Mouse (Mus musculus) left cerebral cortex, postnatal 10 days (tissue): ENCODE results near the gene Zfand2b. TPM values are rescaled to one million over a fixed set of nuclear protein-coding genes. Genes with fewer than 3 reads are reported as not detected.
A peak's percentile ranks its signal among the peaks of the same experiment; 100 is the strongest.

Experiments used
- DNase-seq, 2 experiments: peaks; one replicate each; pipeline ENCODE4 v3.0.0; 2021 to 2022; ENCODE audit warnings: low spot score in 2 of 2, mixed read lengths in 1 of 2; ENCODE audit errors: extremely low spot score in 1 of 2
- intact Hi-C: fragments of 180-260 bp; cut with DNase I; formaldehyde crosslinking; loops from one replicate; pipeline ENCODE4 v1.15.1; 2025
- microRNA-seq: library from miRNA; unstranded; fragments of <30 nt; microRNA quantifications from one replicate; pipeline ENCODE4 v1.2.0, GENCODE M21; 2022
- total RNA-seq, 2 experiments: library from RNA; stranded (reverse); gene quantifications; 2 replicates each; pipeline ENCODE4 v1.2.3; 2021

Gene Zfand2b
- total RNA-seq, 2 experiments from 2014 or later, result 20.2 to 21.3 TPM

DNA sequence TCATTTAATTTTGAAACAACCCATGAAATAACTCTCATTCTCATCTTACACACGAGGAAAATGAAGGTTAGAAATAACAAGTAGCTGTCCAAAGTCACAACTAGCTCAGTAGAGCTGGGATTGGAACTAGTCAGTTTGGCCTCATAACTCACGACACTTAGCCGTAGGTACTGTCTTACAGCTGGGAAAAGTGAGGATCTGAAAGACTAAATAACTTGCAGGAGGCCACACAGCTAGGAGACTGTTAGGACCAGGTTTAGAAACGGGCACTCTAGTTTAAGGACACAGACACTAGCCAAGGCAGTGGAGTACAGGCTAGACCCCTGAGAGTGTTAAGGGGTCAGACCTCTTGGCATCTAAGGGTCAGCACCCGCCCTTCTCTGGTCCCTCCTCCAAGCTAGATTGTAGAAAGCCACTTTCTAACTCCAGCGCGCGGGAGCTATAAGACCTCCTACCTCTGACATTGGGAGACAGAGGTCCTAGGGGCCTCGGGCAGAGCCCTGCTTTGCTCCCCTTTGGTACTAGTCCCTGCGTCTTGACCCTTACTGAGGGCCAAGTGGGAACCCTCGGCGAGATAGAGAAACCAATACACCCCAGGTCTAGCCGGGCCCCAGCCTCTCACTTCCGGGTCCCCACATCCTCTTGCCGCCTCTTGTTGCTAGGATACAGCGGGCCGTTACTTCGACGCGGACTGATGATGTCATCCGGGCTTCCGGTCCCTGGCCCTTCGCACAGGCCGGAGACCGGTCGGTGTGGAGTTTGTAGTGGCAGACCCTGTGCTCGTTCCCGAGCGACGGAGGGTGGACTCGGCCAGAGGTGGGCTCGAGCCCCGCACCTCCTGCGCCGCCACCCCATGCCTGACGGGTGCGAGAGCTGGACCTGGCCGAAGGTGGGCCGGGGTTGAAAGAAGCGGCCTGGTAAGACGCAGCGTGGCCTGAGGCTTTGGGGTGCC, 42.0 kb downstream of the Zfand2b start, which contains the start of the genes Glb1l and Stk16:
Gene Glb1l, minus strand, starts transcription at position 678 of the 952 bp plus-strand sequence.
Gene Stk16, plus strand, starts transcription at position 703 of the 952 bp plus-strand sequence.
- intact Hi-C loops, result no loop called here
- peak; percentile 97 to 98 for DNase-seq

DNA sequence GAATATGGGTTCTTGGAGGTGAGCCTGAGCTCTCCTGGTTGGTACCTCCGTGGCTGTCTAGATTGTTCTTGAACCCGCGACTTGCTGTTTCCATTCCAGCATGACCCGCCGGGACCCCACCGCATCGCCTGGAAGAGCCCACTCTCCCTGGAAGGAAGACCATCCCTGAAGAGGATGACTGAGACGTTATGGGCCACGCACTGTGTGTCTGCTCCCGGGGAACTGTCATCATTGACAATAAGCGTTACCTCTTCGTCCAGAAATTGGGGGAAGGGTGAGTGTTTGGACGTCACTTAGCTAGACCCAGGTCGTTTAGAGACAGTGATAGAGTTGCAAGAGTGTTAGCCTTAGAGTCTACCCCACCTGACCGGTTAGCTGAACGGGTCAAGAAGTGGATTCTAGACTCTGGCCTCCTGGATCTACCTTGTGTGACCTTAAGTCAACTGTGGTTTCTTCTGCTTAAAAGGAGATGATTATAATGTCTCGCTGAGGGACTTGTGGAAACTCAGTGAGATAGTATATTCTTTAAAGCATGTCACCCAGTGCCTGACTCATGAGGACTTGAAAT, 42.8 kb downstream of the Zfand2b start:
- no peak for DNase-seq
- intact Hi-C loops, result no loop called here

GRCm38 (mm10) chr1:75212542-75212941, 44.1 kb downstream of the Zfand2b start:
- intact Hi-C loops, result no loop called here
- no peak for DNase-seq

DNA sequence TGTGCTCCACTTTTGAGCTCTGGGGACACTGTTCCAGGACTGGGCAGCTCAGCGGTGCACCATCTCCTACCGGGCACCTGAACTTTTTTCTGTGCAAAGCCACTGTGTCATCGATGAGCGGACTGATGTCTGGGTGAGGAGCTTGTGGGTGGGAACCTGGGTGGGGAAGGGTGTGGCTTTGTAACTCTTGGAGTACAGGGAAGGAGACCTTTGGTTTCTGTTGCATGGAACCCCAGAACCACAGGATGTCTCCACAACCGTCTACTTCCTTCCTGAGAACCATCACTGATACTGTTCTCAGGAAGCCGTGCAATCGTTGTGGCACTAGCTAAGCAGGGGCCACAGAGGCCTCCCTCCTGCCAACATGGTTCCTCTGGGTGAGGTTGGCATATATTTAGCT, 44.6 kb downstream of the Zfand2b start:
- intact Hi-C loops, result no loop called here
- DNase-seq, result no peak

DNA sequence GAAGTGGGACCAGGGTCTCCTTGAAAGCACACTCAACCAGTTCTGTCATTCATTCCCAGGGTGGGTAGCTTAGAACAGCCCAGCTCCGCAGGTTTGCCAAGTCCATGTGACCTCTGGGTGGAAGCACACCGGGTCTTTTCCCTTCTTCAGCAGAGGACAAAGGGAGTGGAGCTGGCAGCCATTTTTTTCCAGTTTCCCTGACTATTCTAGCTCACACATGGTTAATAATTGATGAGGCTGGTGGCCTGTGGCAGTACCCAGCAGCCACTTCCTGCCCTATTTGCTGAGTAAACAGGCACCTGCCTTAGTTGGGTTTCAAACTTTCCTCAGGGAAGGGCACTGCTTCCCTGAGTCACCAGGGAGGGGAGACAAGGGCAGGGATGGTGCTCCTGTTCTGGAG, 46.0 kb downstream of the Zfand2b start:
- DNase-seq, result no peak
- intact Hi-C loops, result no loop called here

DNA sequence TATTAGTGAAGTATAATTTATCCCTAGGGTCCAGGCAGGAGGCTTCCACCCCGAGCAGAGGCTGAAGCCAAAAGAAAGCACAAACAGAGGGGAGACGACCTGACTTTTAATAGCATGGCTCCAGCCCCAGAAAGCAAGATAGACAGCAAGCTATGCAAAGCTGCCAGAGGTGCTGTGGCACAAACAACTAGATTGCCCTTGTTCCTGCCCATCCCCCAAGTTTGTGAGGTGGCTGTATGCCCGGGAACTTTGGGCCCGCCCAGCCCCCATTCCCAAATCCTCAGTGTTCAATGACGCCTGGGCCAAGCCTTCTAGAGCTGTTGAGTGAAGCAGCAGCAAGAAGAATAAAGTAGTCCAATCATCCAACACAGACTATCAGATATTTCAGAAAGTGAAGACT, 46.4 kb downstream of the Zfand2b start:
- peak; percentile 61 to 66 for DNase-seq
- intact Hi-C loops, result no loop called here

- no peak for DNase-seq
- intact Hi-C loops, result no loop called here
These were observed 47.3 kb downstream of the Zfand2b start for GRCm38 (mm10) chr1:75215785-75216184.

DNA sequence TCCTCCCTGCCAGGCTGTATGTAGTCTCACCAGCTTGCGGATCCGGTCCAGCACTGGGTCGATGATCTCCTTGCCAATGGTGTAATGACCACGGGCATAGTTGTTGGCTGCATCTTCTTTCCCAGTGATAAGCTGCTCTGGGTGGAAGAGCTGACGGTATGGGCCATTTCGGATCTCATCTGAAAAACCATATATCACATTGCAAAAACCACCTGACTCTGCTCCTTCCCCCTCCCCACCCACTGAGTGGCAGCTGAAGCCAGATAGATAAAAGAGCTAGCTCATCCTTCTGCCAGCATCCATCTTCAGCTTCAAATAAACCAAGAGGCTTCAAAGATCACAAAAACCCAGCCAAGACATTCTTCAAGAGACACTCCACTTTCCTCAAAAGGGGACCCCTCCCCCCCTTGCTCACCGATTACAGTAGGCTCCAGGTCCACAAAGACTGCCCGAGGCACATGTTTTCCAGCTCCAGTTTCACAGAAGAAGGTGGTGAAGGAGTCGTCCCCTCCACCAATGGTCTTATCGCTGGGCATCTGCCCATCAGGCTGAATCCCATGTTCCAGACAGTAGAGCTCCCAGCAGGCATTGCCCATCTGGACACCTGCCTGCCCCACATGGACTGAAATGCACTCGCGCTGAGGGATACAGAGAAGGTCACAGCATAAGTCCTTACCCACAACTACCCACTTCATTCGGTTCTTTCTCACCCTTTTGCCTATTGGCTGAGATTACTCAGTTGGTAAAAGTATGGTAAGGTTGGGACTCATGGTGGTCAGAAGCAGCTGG, 48.5 kb downstream of the Zfand2b start:
- intact Hi-C loops, result no loop called here

DNA sequence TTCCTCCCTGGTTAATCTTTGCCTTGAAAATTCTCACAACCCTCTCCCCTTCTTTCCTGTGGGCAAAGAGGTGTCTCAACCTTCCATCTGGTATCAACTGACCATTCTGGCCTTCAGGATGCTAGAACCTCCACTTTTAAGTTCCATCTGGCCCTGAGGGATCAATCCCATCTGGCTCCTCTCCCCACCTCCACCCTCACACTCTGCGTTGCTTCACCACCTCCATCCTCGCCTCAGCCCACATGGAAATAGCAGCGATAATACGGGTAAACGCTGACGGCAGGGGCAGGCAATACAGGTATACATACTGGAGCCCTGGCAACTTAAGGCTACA, 49.4 kb downstream of the Zfand2b start:
- DNase-seq, result no peak
- intact Hi-C loops, result no loop called here

More for the DNA sequence above, 48.5 kb downstream of the Zfand2b start:
- DNase-seq, result no peak

DNA sequence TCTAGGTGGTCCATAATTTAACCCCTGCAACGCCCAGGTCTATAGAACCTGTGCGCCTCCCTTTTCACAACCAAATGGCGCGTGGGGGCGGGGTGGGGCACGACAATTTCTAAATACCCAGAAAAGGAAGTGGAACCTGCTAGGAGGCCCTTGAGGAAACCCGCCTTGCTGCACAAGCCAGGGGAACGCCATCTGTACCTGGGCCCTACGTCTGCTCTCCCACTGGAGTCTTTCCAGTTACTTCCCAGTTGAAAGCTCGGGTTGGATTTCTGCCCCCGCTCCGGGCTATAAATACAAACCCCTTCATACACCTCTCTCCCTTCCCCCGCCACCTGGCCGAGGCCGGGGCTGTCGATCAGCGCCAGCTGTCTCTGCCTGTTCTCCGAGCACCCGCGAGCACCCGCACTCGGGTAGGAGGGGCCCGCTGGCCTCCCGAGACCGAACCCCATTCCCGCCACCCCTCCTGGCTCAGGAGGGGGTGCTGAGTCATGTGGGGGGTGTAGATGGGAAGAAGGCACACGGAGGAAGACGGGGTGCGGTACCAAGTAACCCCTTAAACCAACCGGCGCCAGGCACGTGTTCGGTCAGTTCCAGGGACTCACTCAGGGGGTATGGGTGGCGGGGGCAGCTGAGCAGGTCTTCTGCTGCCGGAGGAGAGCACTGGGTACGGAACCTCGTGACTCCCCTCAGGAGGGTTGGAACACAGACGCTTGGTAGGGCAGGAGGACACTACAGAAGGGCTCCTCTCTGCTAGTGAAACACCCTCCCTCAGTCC, 50.0 kb downstream of the Zfand2b start:
- intact Hi-C loops, result no loop called here
- peak; percentile 53 to 75 for DNase-seq

DNA sequence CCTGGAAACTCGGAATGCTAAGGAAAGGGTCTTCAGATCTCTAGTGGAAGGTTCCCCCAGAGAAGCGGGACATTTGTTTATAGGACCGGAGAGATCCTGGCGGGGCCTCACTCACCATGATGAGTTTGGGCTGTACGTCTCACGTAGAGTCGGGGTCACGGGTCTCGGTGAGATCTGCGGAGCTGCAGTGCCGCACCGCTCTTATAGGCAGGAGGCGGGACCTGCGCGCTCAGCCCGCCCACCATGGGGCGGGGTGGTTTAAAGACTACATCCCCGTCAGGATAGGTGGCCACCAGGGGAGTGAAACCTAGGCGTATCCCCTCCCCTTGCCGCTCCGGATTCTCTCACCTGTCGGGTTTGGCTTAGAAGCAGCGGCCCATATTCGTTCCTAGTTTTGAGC, 50.6 kb downstream of the Zfand2b start:
- peak; percentile 88 to 89 for DNase-seq
- intact Hi-C loops, result no loop called here

DNA sequence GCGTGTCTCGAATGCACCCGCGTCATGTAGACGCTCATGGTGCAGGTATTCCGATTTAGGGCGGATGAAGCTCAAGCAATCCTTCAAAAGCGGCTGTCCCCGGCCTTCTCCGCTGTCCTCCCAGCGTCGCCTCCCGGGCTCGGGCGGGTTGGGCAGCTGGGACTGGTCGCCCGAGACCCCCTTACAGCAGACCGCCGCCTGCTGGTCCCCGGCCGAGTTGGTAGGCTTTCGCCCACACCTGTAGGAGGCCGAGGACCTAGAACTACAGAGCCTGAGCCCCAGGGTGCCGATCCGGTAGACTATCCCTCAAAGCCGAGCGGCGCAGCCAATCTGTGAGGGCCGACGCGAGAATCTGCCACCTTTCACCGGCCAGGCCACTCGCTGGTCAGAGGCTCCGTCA, 51.1 kb downstream of the Zfand2b start, which contains the start of gene Tuba4a:
Gene Tuba4a, minus strand, starts transcription at position 335 of the 400 bp plus-strand sequence.
- DNase-seq, result peak in 1 of 2 experiments; percentile 54
- intact Hi-C loops, result no loop called here

Small RNA genes lying within 50 kb of the gene (microRNA-seq; reads per million reads assigned to microRNA genes)
- not detected for gene Gm27943

Other genes starting within 250 kb of the Zfand2b start
- 1 to 10 TPM; 1.6 to 2.1 TPM for gene Cfap65, start 233.0 kb upstream of the Zfand2b start, total RNA-seq
- under 1 TPM; 0.45 to 0.47 TPM for gene Ihh, start 217.0 kb upstream of the Zfand2b start, total RNA-seq
- gene Nhej1, start 43.4 kb upstream of the Zfand2b start, total RNA-seq, result 1 to 10 TPM; 1.9 to 2.7 TPM
- gene Slc23a3, start 34.8 kb upstream of the Zfand2b start, total RNA-seq, result under 1 TPM in 1 of 2 experiments, not detected in 1; 0.21 TPM
- 10 to 100 TPM; 31.7 to 33.4 TPM for gene Cnppd1, start 25.9 kb upstream of the Zfand2b start, total RNA-seq
- 100 to 1,000 TPM; 151 to 153 TPM for gene Retreg2, start 25.9 kb upstream of the Zfand2b start, total RNA-seq
- gene Abcb6, start 11.7 kb downstream of the Zfand2b start, total RNA-seq, result 10 to 100 TPM; 45.6 to 47.0 TPM
- 10 to 100 TPM; 18.2 to 19.3 TPM for gene Ankzf1, start 23.5 kb downstream of the Zfand2b start, total RNA-seq
- 100 to 1,000 TPM; 111 to 119 TPM for gene Atg9a, start 23.6 kb downstream of the Zfand2b start, total RNA-seq
- 10 to 100 TPM; 18.3 to 22.1 TPM for gene Glb1l, start 42.2 kb downstream of the Zfand2b start, total RNA-seq
- gene Stk16, start 42.2 kb downstream of the Zfand2b start, total RNA-seq, result 10 to 100 TPM; 94.4 to 95.0 TPM
- 100 to 1,000 TPM; 456 to 464 TPM for gene Tuba4a, start 51.2 kb downstream of the Zfand2b start, total RNA-seq
- not detected for gene A630095N17Rik, start 63.5 kb downstream of the Zfand2b start, total RNA-seq
- 10 to 100 TPM; 64.1 to 69.0 TPM for gene Dnajb2, start 67.8 kb downstream of the Zfand2b start, total RNA-seq
- gene Ptprn, start 95.9 kb downstream of the Zfand2b start, total RNA-seq, result 100 to 1,000 TPM; 257 to 262 TPM
- 10 to 100 TPM; 72.5 to 81.7 TPM for gene Resp18, start 109.8 kb downstream of the Zfand2b start, total RNA-seq
- 10 to 100 TPM; 60.6 to 67.1 TPM for gene Dnpep, start 149.3 kb downstream of the Zfand2b start, total RNA-seq
- gene Des, start 191.7 kb downstream of the Zfand2b start, total RNA-seq, result 1 to 10 TPM; 1.5 TPM
- gene Speg, start 206.7 kb downstream of the Zfand2b start, total RNA-seq, result 100 to 1,000 TPM; 182 to 186 TPM